Mouse (Mus musculus) pancreas, adult 10 weeks (tissue): Measurements from ENCODE around the gene Tmem252. TPM values are rescaled to one million over a fixed set of nuclear protein-coding genes. Genes with fewer than 3 reads are reported as not detected.

ENCODE experiments used
- polyA plus RNA-seq: library from polyadenylated mRNA; stranded (reverse); fragments of 350-450 nt; fragmentation: Illumina TruSeq; extraction: RNeasy Lipid Tissue Mini Kit (QIAGEN cat#74804); gene quantifications from one replicate; pipeline ENCODE4 v1.2.3, GENCODE M21; 2015; ENCODE audit warnings: low read depth, low replicate concordance; ENCODE audit not compliant: insufficient read depth

Gene Tmem252
- polyA plus RNA-seq, result 0.83 TPM

GRCm38 (mm10) chr19:24673762-24674161, at the start of gene Tmem252:
Tmem252 (plus strand) TSS chr19:24674008.

Other genes with a start within 250 kb of the Tmem252 start
- gene Fam122a, start 196.7 kb upstream of the Tmem252 start, polyA plus RNA-seq, result 5.7 TPM
- 1.1 TPM for gene Pip5k1b, start 118.1 kb upstream of the Tmem252 start, polyA plus RNA-seq
- 3.3 TPM for gene Pgm5, start 187.8 kb downstream of the Tmem252 start, polyA plus RNA-seq
- 6.8 TPM for gene Gm10053, start 201.7 kb downstream of the Tmem252 start, polyA plus RNA-seq
- not detected for gene Foxd4, start 227.2 kb downstream of the Tmem252 start, polyA plus RNA-seq